Mouse (Mus musculus): ENCODE data around the gene Olfr639. TPM values are rescaled to one million over a fixed set of nuclear protein-coding genes. Genes with fewer than 3 reads are reported as not detected.
"Not testable (repeated sequence)": the region's sequence is repeated elsewhere in the genome, so short reads cannot be mapped to it uniquely, and the experiment has no call there.

The Olfr639 gene
- polyA plus RNA-seq, 1 experiment from 2014 or later, result not detected

- H3K4me3 ChIP-seq (ENCODE audit: low read depth, low read length), result no peak overlapping the region
- no peak for TF ChIP-seq CTCF (IDR thresholded peaks at IDR 0.05; ENCODE audit: low read depth)
- WGBS, result 91% methylated on average over 6 of the region's 6 CpGs
- DNase-seq (no peak), ATAC-seq (ENCODE audit: insufficient read depth) (no peak)
- H3K9me3 ChIP-seq (ENCODE audit: low read depth, low read length), result no peaks in the 10 kb centered on the region
- H3K4me1 ChIP-seq (ENCODE audit: insufficient read depth), result no peaks in the 10 kb centered on the region
- no peak overlapping the region for H3K27ac ChIP-seq (ENCODE audit: low read depth)
- H3K27me3 ChIP-seq (ENCODE audit: insufficient read depth, low read length), result no peaks in the 10 kb centered on the region
- no peak overlapping the region for H3K9ac ChIP-seq
- H3K36me3 ChIP-seq (ENCODE audit: insufficient read depth), result no peaks in the 10 kb centered on the region
- H3K4me2 ChIP-seq, result no peak overlapping the region
Measured at GRCm38 (mm10) chr7:104021651-104022050, 4.5 kb upstream of the Olfr639 start.

GRCm38 (mm10) chr7:104018953-104019352 is 1.9 kb upstream of the Olfr639 start:
- H3K4me1 ChIP-seq (ENCODE audit: insufficient read depth), result no peaks in the 10 kb centered on the region

DNA sequence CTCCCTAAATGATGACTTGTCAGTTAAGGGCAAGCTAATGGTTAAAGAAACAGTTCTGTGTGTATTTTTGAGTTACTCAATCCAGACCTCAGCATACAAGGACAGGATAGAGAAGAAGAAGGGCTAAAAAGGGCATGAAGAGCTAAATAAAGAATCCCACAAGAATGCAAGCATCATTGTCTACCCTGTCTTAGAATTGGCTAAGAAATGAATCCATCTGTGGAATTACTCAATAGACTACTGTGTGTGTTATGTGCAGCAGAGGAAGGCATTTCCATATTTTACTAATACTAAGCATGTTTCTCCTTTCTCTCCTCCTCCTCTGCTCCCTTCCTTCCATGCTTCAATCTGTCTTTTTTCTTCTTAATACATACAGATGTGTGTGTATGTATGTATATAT is 18.0 kb downstream of the Olfr639 start:
- Histone ChIP-seq H3K27me3 (ENCODE audit: insufficient read depth, low read length) (no peaks in the 10 kb centered on the region), H3K4me2 (no peak overlapping the region), H3K4me3 (ENCODE audit: low read depth, low read length) (no peak overlapping the region), H3K4me1 (ENCODE audit: insufficient read depth) (no peaks in the 10 kb centered on the region), H3K27ac (ENCODE audit: low read depth) (no peak overlapping the region), H3K9me3 (ENCODE audit: low read depth, low read length) (no peaks in the 10 kb centered on the region), H3K9ac (no peak overlapping the region), H3K36me3 (ENCODE audit: insufficient read depth) (no peaks in the 10 kb centered on the region)
- TF ChIP-seq CTCF (IDR thresholded peaks at IDR 0.05; ENCODE audit: low read depth), result no peak
- no peak for ATAC-seq (ENCODE audit: insufficient read depth)
- DNase-seq, result no peak

More at GRCm38 (mm10) chr7:104018953-104019352, 1.9 kb upstream of the Olfr639 start:
- Histone ChIP-seq H3K9ac (no peak overlapping the region), H3K4me3 (ENCODE audit: low read depth, low read length) (no peak overlapping the region), H3K9me3 (ENCODE audit: low read depth, low read length) (no peaks in the 10 kb centered on the region), H3K27ac (ENCODE audit: low read depth) (no peak overlapping the region), H3K27me3 (ENCODE audit: insufficient read depth, low read length) (no peaks in the 10 kb centered on the region), H3K36me3 (ENCODE audit: insufficient read depth) (no peaks in the 10 kb centered on the region), H3K4me2 (no peak overlapping the region)
- ATAC-seq (ENCODE audit: insufficient read depth) (no peak), DNase-seq (no peak)
- no peak for TF ChIP-seq CTCF (IDR thresholded peaks at IDR 0.05; ENCODE audit: low read depth)
- 81% methylated on average over 1 of the region's 1 CpGs for WGBS

- no peak within 1 kb of the TSS for H3K9ac ChIP-seq
- H3K4me3 ChIP-seq (ENCODE audit: low read depth, low read length), result no peak within 1 kb of the TSS
- no peak within 1 kb of the TSS for H3K4me2 ChIP-seq
- no peaks in the 10 kb centered on the region for H3K4me1 ChIP-seq (ENCODE audit: insufficient read depth)
- H3K9me3 ChIP-seq (ENCODE audit: low read depth, low read length), result no peaks in the 10 kb centered on the region
- ATAC-seq (ENCODE audit: insufficient read depth) (no peak), DNase-seq (no peak)
- no peak for TF ChIP-seq CTCF (IDR thresholded peaks at IDR 0.05; ENCODE audit: low read depth)
- no peaks in the 10 kb centered on the region for H3K27me3 ChIP-seq (ENCODE audit: insufficient read depth, low read length)
- H3K36me3 ChIP-seq (ENCODE audit: insufficient read depth), result no peaks in the 10 kb centered on the region
- no peak within 1 kb of the TSS for H3K27ac ChIP-seq (ENCODE audit: low read depth)
Measured at GRCm38 (mm10) chr7:103998446-103998845, 18.7 kb downstream of the Olfr639 start, which contains the start of gene Olfr638. Gene Olfr638 (plus strand): TSS chr7:103998746.

DNA sequence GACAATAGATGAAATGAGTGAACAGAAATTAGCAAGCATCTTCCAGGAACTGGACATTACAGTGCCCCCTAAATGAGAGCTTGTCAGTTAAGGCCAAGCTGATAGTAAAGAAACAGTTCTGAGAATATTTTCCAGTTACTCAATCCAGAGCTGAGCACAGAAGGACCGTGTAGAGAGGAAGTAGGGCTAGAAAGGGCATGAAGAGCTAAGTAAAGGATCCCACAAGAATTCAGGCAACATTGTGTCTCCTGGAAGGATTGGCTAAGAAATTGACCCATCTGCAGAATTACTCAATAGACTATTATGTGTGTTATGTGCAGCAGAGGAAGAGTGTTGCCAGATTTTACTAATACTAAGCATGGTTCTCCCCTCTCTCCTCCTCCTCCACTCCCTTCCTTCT is 45.3 kb downstream of the Olfr639 start:
- Histone ChIP-seq H3K36me3 (ENCODE audit: insufficient read depth) (no peaks in the 10 kb centered on the region), H3K27me3 (ENCODE audit: insufficient read depth, low read length) (no peaks in the 10 kb centered on the region), H3K4me1 (ENCODE audit: insufficient read depth) (no peaks in the 10 kb centered on the region), H3K4me3 (ENCODE audit: low read depth, low read length) (no peak overlapping the region), H3K9ac (no peak overlapping the region), H3K9me3 (ENCODE audit: low read depth, low read length) (no peaks in the 10 kb centered on the region), H3K27ac (ENCODE audit: low read depth) (no peak overlapping the region), H3K4me2 (no peak overlapping the region)
- no peak for TF ChIP-seq CTCF (IDR thresholded peaks at IDR 0.05; ENCODE audit: low read depth)
- DNase-seq (no peak), ATAC-seq (ENCODE audit: insufficient read depth) (no peak)
- WGBS, result 38% methylated on average over 1 of the region's 1 CpGs

DNA sequence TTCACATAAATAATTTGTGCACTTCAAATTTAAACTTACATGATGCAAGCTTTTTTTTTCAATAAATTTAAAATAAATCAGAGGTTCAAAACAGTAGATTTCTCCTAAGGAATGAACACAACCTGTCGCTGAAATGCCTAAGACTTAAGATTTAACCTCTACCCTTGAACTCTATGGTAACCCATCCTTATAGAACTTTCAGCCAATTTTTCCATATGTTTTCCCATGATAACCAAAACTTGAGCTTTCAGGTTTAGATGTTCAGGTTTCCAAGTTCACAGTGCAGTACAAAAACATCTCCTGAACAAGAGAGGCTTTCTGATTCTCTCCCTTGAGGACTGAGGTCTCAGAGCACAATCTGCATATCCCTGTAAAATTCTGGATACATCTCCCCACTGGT is 46.3 kb downstream of the Olfr639 start, which contains the start of gene Olfr635:
Gene Olfr635, plus strand, starts transcription at position 301 of the 400 bp plus-strand sequence.
- ATAC-seq (ENCODE audit: insufficient read depth) (no peak), DNase-seq (no peak)
- Histone ChIP-seq H3K9me3 (ENCODE audit: low read depth, low read length) (no peaks in the 10 kb centered on the region), H3K4me3 (ENCODE audit: low read depth, low read length) (no peak within 1 kb of the TSS), H3K27ac (ENCODE audit: low read depth) (no peak within 1 kb of the TSS), H3K4me2 (no peak within 1 kb of the TSS), H3K4me1 (ENCODE audit: insufficient read depth) (no peaks in the 10 kb centered on the region), H3K36me3 (ENCODE audit: insufficient read depth) (no peaks in the 10 kb centered on the region), H3K27me3 (ENCODE audit: insufficient read depth, low read length) (no peaks in the 10 kb centered on the region), H3K9ac (no peak within 1 kb of the TSS)
- WGBS, result 80% methylated on average over 1 of the region's 1 CpGs
- TF ChIP-seq CTCF (IDR thresholded peaks at IDR 0.05; ENCODE audit: low read depth), result no peak

DNA sequence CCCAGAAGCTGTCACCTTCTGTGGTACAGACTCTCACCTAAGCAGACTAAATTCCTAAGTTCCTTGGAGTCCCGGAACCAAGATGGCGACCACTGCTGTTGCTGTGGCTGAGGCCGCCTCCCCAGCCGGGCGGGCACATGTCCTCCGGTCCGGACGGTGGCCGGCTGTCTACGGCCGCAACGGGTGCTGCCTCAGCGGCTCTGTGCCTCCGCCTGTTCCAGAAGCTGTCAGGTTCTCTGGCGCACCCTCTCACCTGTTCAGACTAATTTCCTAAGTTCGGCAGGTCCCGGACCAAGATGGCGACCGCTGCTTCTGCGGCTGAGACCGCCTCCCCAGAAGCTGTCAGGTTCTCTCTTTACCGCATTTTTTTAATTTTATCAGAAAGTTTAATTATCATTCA is 50.2 kb downstream of the Olfr639 start:
- not testable (repeated sequence) for H3K27ac ChIP-seq (ENCODE audit: low read depth); ATAC-seq (ENCODE audit: insufficient read depth); DNase-seq; H3K4me2 ChIP-seq; H3K9me3 ChIP-seq (ENCODE audit: low read depth, low read length); H3K36me3 ChIP-seq (ENCODE audit: insufficient read depth); H3K4me3 ChIP-seq (ENCODE audit: low read depth, low read length); H3K27me3 ChIP-seq (ENCODE audit: insufficient read depth, low read length); H3K9ac ChIP-seq; H3K4me1 ChIP-seq (ENCODE audit: insufficient read depth)
- WGBS, result 93% methylated on average over 22 of the region's 22 CpGs

Other genes with a start within 250 kb of the Olfr639 start
- gene Olfr69, start 245.7 kb downstream of the Olfr639 start, polyA plus RNA-seq (2014; fragmentation: Nextera tagmentation; extraction: Ambion mirVana), result not detected in 2 replicates
- gene Olfr68, start 237.6 kb downstream of the Olfr639 start, polyA plus RNA-seq (2014; fragmentation: Nextera tagmentation; extraction: Ambion mirVana), result not detected in 2 replicates
- not detected in 2 replicates for gene Olfr67, start 225.5 kb downstream of the Olfr639 start, polyA plus RNA-seq (2014; fragmentation: Nextera tagmentation; extraction: Ambion mirVana)
- 3,031 and 3,067 TPM in 2 replicates for gene Hbb-bt, start 203.3 kb downstream of the Olfr639 start, polyA plus RNA-seq (2014; fragmentation: Nextera tagmentation; extraction: Ambion mirVana)
- gene Hbb-bs, start 189.2 kb downstream of the Olfr639 start, polyA plus RNA-seq (2014; fragmentation: Nextera tagmentation; extraction: Ambion mirVana), result 7,232 and 7,259 TPM in 2 replicates
- not detected in 2 replicates for gene Hbb-bh2, start 176.8 kb downstream of the Olfr639 start, polyA plus RNA-seq (2014; fragmentation: Nextera tagmentation; extraction: Ambion mirVana)
- 9.2 and 18.0 TPM in 2 replicates for gene Hbb-bh1, start 174.1 kb downstream of the Olfr639 start, polyA plus RNA-seq (2014; fragmentation: Nextera tagmentation; extraction: Ambion mirVana)
- gene Hbb-y, start 164.1 kb downstream of the Olfr639 start, polyA plus RNA-seq (2014; fragmentation: Nextera tagmentation; extraction: Ambion mirVana), result 1,485 and 1,968 TPM in 2 replicates
- gene Olfr66, start 131.1 kb downstream of the Olfr639 start, polyA plus RNA-seq (2014; fragmentation: Nextera tagmentation; extraction: Ambion mirVana), result not detected in 2 replicates
- gene Olfr64, start 122.8 kb downstream of the Olfr639 start, polyA plus RNA-seq (2014; fragmentation: Nextera tagmentation; extraction: Ambion mirVana), result not detected in 2 replicates
- not detected in 2 replicates for gene Olfr65, start 113.8 kb downstream of the Olfr639 start, polyA plus RNA-seq (2014; fragmentation: Nextera tagmentation; extraction: Ambion mirVana)
- not detected in 2 replicates for gene Olfr631, start 88.5 kb downstream of the Olfr639 start, polyA plus RNA-seq (2014; fragmentation: Nextera tagmentation; extraction: Ambion mirVana)
- not detected in 2 replicates for gene Olfr632, start 83.0 kb downstream of the Olfr639 start, polyA plus RNA-seq (2014; fragmentation: Nextera tagmentation; extraction: Ambion mirVana)
- gene Olfr633, start 72.9 kb downstream of the Olfr639 start, polyA plus RNA-seq (2014; fragmentation: Nextera tagmentation; extraction: Ambion mirVana), result not detected in 2 replicates
- gene Olfr635, start 46.2 kb downstream of the Olfr639 start, polyA plus RNA-seq (2014; fragmentation: Nextera tagmentation; extraction: Ambion mirVana), result not detected in 2 replicates
- gene Olfr638, start 18.6 kb downstream of the Olfr639 start, polyA plus RNA-seq (2014; fragmentation: Nextera tagmentation; extraction: Ambion mirVana), result not detected in 2 replicates
- gene Olfr640, start 8.3 kb upstream of the Olfr639 start, polyA plus RNA-seq (2014; fragmentation: Nextera tagmentation; extraction: Ambion mirVana), result not detected in 2 replicates
- gene Olfr641, start 18.1 kb upstream of the Olfr639 start, polyA plus RNA-seq (2014; fragmentation: Nextera tagmentation; extraction: Ambion mirVana), result not detected in 2 replicates
- gene Olfr642, start 35.4 kb upstream of the Olfr639 start, polyA plus RNA-seq (2014; fragmentation: Nextera tagmentation; extraction: Ambion mirVana), result not detected in 2 replicates
- gene 4930516K23Rik, start 44.1 kb upstream of the Olfr639 start, polyA plus RNA-seq (2014; fragmentation: Nextera tagmentation; extraction: Ambion mirVana), result not detected in 2 replicates
- gene Olfr644, start 54.6 kb upstream of the Olfr639 start, polyA plus RNA-seq (2014; fragmentation: Nextera tagmentation; extraction: Ambion mirVana), result not detected in 2 replicates
- gene Olfr645, start 68.2 kb upstream of the Olfr639 start, polyA plus RNA-seq (2014; fragmentation: Nextera tagmentation; extraction: Ambion mirVana), result not detected in 2 replicates
- gene Olfr646, start 87.6 kb upstream of the Olfr639 start, polyA plus RNA-seq (2014; fragmentation: Nextera tagmentation; extraction: Ambion mirVana), result not detected in 2 replicates
- gene Ubqln5, start 112.5 kb upstream of the Olfr639 start, polyA plus RNA-seq (2014; fragmentation: Nextera tagmentation; extraction: Ambion mirVana), result not detected in 2 replicates
- not detected in 2 replicates for gene Olfr643, start 120.1 kb upstream of the Olfr639 start, polyA plus RNA-seq (2014; fragmentation: Nextera tagmentation; extraction: Ambion mirVana)
- gene Ubqln3, start 126.0 kb upstream of the Olfr639 start, polyA plus RNA-seq (2014; fragmentation: Nextera tagmentation; extraction: Ambion mirVana), result not detected in 2 replicates
- not detected in 2 replicates for gene Ubqlnl, start 133.3 kb upstream of the Olfr639 start, polyA plus RNA-seq (2014; fragmentation: Nextera tagmentation; extraction: Ambion mirVana)
- 0.08 TPM in 1 of 2 replicates, not detected in the other for gene Olfm5, start 147.5 kb upstream of the Olfr639 start, polyA plus RNA-seq (2014; fragmentation: Nextera tagmentation; extraction: Ambion mirVana)
- gene Olfr648, start 166.1 kb upstream of the Olfr639 start, polyA plus RNA-seq (2014; fragmentation: Nextera tagmentation; extraction: Ambion mirVana), result 0.32 and 0.37 TPM in 2 replicates
- gene Olfr649, start 178.7 kb upstream of the Olfr639 start, polyA plus RNA-seq (2014; fragmentation: Nextera tagmentation; extraction: Ambion mirVana), result not detected in 2 replicates
- gene Trim6, start 201.5 kb upstream of the Olfr639 start, polyA plus RNA-seq (2014; fragmentation: Nextera tagmentation; extraction: Ambion mirVana), result 0.62 and 1.1 TPM in 2 replicates
- gene Trim34a, start 227.2 kb upstream of the Olfr639 start, polyA plus RNA-seq (2014; fragmentation: Nextera tagmentation; extraction: Ambion mirVana), result 1.4 and 1.6 TPM in 2 replicates

Measured in lung, embryonic 14.5 days (tissue).